Mouse (Mus musculus): ENCODE results near the gene Dffb. TPM values are rescaled to one million over a fixed set of nuclear protein-coding genes. Genes with fewer than 3 reads are reported as not detected.

Dffb gene
- polyA plus RNA-seq, 1 experiment from 2014 or later = 14.8 TPM

DNA sequence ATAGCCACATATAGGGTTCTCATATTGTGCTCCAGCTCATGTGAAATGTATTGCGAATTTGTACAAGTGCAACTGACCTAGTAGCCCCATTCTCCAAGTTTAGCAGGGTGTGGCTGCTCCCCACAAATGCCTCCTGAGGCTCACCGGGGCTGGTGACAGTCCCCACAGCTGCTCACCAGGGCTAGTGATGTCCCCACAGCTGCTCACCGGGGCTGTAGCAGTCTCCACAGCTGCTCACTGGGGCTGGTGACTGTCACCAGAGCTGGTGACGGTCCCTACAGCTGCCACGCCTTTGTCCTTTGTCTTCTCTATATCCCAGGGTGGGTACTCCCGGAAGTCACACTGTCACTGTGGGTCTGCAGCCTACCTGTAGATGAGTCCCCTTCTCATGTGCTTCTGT lies 31.3 kb upstream of the Dffb start:
- H3K9me3 ChIP-seq (replicated peaks) = no peaks in the 10 kb centered on the region
- H3K36me3 ChIP-seq = peaks cover 56% of the 10 kb centered on the region
- WGBS = 95% methylated on average over 6 of the region's 6 CpGs
- DNase-seq (ENCODE audit: low spot score) = no peak
- no peak overlapping the region for H3K4me3 ChIP-seq
- H3K4me1 ChIP-seq = no peaks in the 10 kb centered on the region; the same call in none of the 2 replicates
- no peaks in the 10 kb centered on the region for H3K27me3 ChIP-seq (ENCODE audit: low read depth, poor library complexity, severe bottlenecking)
- H3K27ac ChIP-seq = no peak overlapping the region

DNA sequence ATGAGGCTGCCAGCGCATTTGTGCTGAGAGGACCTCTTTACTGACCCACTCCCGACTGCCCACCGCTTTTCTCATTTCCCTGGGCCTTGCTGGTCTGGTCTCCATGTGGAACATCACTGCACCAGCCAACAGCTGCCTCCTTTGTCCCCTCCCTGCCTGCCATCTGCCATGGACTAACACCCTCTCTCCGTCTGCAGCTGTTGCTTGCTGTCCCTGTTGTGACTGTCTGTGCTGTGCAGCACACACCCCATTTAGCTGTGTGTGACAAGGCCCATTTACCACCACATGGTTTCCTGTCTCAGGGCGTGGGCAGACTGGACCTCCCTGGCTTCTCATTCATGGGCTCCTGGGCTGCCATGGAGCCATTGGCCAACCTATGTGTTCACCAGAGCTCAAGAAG lies 30.6 kb upstream of the Dffb start:
- H3K36me3 ChIP-seq = peaks cover 58% of the 10 kb centered on the region
- H3K4me1 ChIP-seq = no peaks in the 10 kb centered on the region
- WGBS = 92% methylated on average over 5 of the region's 5 CpGs
- no peaks in the 10 kb centered on the region for H3K27me3 ChIP-seq (ENCODE audit: low read depth, poor library complexity, severe bottlenecking)
- no peak overlapping the region for H3K4me3 ChIP-seq
- no peak for DNase-seq (ENCODE audit: low spot score)
- no peaks in the 10 kb centered on the region for H3K9me3 ChIP-seq (replicated peaks)
- H3K27ac ChIP-seq = no peak overlapping the region

DNA sequence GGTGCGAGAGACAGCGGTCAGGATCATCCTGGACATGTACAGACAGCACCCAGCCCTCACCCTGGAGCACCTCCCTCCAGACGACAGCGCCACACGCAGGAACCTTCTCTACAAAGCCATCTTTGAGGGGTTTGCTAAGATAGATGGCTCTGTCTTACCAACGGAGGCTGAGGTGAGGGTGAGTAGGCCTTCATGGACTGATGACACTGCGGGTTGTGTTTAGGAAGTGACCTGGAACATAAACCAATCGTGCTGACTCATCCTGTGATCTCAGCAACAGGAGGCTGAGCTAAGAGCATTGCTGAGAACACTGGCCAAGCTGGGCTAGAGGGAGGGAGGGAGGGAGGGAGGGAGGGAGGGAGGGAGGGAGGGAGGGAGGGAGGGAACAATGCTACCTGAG lies 18.6 kb upstream of the Dffb start:
- no peak overlapping the region for H3K4me3 ChIP-seq
- peaks cover 99% of the 10 kb centered on the region for H3K36me3 ChIP-seq
- no peaks in the 10 kb centered on the region for H3K27me3 ChIP-seq (ENCODE audit: low read depth, poor library complexity, severe bottlenecking)
- no peaks in the 10 kb centered on the region for H3K9me3 ChIP-seq (replicated peaks)
- no peaks in the 10 kb centered on the region for H3K4me1 ChIP-seq
- H3K27ac ChIP-seq = no peak overlapping the region
- DNase-seq (ENCODE audit: low spot score) = no peak
- WGBS = 86% methylated on average over 8 of the region's 8 CpGs

DNA sequence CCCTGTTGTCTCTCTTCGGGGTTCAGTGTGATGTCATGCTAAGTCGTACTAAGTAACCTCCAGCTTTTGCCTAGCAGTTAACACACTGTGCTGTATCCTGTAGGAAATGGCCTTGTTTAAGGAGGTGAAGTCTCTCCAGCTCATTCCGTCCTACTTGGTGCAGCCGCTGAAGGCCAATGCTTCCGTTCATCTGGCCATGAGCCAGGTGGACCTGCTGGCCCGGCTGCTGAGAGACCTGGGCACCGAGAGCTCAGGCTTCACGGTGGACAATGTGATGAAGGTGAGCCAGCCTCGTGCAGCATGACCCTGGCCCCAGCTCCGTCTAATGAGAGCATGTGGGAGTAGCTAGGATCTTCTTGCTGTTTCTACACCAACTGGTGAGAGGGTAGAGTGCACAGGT lies 17.8 kb upstream of the Dffb start:
- 95% methylated on average over 10 of the region's 10 CpGs for WGBS
- H3K4me3 ChIP-seq = no peak overlapping the region
- H3K9me3 ChIP-seq (replicated peaks) = no peaks in the 10 kb centered on the region
- H3K27me3 ChIP-seq (ENCODE audit: low read depth, poor library complexity, severe bottlenecking) = no peaks in the 10 kb centered on the region
- DNase-seq (ENCODE audit: low spot score) = no peak
- peaks cover 99% of the 10 kb centered on the region for H3K36me3 ChIP-seq
- no peak overlapping the region for H3K27ac ChIP-seq
- H3K4me1 ChIP-seq = no peaks in the 10 kb centered on the region

DNA sequence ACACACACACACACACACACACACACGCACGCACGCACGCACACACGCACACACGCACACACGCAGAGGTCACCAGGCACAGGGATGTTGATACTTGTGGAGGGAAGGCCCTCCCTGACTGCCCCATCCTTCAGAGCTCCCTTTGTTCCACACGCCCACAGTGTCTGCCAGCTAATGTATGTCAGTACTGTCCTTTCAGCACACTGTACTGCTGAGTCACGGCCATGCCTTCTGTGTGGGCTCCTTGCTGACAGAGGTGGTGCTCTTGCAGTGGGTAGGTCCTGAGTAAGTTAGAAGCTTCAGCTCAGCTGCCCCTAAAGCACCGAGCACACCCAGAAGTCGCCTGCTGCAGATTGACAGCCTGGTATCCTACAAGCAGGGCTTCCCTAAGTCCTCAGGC lies 5.5 kb upstream of the Dffb start:
- Histone ChIP-seq H3K9me3 (replicated peaks) (no peaks in the 10 kb centered on the region), H3K4me3 (no peak overlapping the region), H3K36me3 (peaks cover 66% of the 10 kb centered on the region), H3K27ac (no peak overlapping the region), H3K27me3 (ENCODE audit: low read depth, poor library complexity, severe bottlenecking) (no peaks in the 10 kb centered on the region), H3K4me1 (peaks cover 14% of the 10 kb centered on the region)
- WGBS = 89% methylated on average over 11 of the region's 11 CpGs
- no peak for DNase-seq (ENCODE audit: low spot score)

DNA sequence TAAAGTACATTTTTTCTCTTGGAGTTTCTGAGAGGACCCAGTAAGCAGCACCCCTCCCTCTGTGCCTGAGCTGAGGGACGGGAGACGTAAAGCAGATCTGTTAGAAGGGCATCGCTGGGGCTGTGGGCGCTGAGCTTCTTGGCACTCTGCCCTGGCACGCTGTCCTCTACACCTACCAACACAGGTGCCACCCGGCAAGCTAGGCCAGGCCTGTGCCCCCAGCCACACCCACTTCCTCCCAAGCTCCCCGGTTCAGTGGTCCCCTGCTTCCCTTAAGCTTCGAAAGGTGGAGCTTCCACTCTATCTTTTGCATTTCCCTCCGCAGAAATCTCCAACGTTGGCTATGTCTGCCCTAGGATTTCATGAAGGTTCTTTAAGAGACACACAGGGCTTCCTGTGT lies 4.3 kb upstream of the Dffb start:
- Histone ChIP-seq H3K36me3 (peaks cover 54% of the 10 kb centered on the region), H3K4me1 (peaks cover 17% of the 10 kb centered on the region), H3K4me3 (no peak overlapping the region), H3K9me3 (replicated peaks) (no peaks in the 10 kb centered on the region), H3K27ac (no peak overlapping the region), H3K27me3 (ENCODE audit: low read depth, poor library complexity, severe bottlenecking) (no peaks in the 10 kb centered on the region)
- 94% methylated on average over 10 of the region's 10 CpGs for WGBS
- DNase-seq (ENCODE audit: low spot score) = no peak

DNA sequence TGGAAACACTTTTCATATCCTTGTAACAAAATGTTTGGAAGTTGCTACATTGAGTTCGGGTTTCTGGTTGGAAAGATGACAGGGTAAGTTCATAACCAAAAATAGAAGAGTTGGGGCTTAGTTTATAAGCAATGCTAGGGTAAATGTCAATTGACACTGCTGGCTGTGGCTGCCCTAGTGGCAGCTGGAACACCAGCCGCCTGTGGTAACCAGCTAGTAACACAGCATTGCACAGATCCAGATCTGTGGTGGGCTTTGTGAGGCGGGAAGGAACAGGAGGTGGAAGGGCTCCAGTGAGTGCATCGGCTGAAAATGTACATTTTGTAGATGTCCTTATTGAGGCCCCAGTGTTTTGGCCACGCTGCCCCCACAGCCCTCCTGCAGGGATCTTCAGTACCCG lies 842 bp upstream of the Dffb start:
- peaks cover 38% of the 10 kb centered on the region for H3K36me3 ChIP-seq
- no peaks in the 10 kb centered on the region for H3K27me3 ChIP-seq (ENCODE audit: low read depth, poor library complexity, severe bottlenecking)
- DNase-seq (ENCODE audit: low spot score) = no peak
- WGBS = 52% methylated on average over 6 of the region's 6 CpGs
- no peaks in the 10 kb centered on the region for H3K9me3 ChIP-seq (replicated peaks)
- peak overlapping the region; percentile 85 for H3K4me3 ChIP-seq
- no peak overlapping the region for H3K27ac ChIP-seq
- H3K4me1 ChIP-seq = peaks cover 27% of the 10 kb centered on the region

DNA sequence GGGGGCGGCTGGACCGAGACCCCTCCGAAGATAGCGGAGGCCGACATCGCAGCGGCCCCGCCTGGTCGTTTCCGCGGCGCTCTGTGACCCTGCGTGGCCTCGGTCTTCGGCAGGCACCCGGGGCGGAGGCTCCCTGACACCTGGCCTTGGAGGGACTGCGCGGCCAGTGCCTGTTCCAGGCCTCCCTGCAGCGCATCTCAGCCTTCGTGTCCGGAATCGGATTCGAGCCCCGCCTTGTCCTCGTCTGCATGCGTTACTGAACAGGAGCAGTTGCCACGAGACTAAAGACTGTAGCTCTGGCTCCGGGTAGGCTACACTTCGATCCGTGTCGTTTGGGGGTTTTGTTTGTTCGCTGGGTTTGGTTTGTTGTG lies 351 bp upstream of the Dffb start:
- peaks cover 38% of the 10 kb centered on the region for H3K36me3 ChIP-seq
- H3K4me1 ChIP-seq = peaks cover 27% of the 10 kb centered on the region
- H3K27ac ChIP-seq = peak overlapping the region; percentile 87
- whole genome bisulfite sequencing = 2% methylated on average over 33 of the region's 33 CpGs
- H3K9me3 ChIP-seq (replicated peaks) = no peaks in the 10 kb centered on the region
- no peaks in the 10 kb centered on the region for H3K27me3 ChIP-seq (ENCODE audit: low read depth, poor library complexity, severe bottlenecking)
- H3K4me3 ChIP-seq = peak overlapping the region; percentile 85
- DNase-seq (ENCODE audit: low spot score) = no peak

DNA sequence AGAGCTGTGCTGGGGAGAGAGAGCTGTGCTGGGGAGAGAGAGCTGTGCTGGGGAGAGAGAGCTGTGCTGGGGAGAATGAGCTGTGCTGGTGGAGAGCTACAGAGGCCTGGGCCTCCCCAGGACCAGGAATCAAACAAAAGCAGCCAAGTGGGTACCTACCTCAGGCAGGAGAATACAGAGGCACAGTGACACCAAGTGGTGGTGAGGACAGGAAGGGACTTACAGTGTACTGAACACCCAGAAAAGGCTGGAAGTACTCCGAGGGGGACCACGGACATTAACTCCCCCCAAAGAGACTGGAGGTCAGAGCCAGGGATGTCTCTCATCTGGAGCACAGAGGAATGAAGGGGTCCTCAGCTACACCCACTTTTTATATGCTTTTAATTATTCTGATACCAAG lies 6.9 kb downstream of the Dffb start:
- Histone ChIP-seq H3K27me3 (ENCODE audit: low read depth, poor library complexity, severe bottlenecking) (no peaks in the 10 kb centered on the region), H3K4me3 (no peak overlapping the region), H3K9me3 (replicated peaks) (no peaks in the 10 kb centered on the region), H3K27ac (no peak overlapping the region), H3K4me1 (no peaks in the 10 kb centered on the region), H3K36me3 (peaks cover 91% of the 10 kb centered on the region)
- 90% methylated on average over 2 of the region's 2 CpGs for WGBS
- DNase-seq (ENCODE audit: low spot score) = no peak

DNA sequence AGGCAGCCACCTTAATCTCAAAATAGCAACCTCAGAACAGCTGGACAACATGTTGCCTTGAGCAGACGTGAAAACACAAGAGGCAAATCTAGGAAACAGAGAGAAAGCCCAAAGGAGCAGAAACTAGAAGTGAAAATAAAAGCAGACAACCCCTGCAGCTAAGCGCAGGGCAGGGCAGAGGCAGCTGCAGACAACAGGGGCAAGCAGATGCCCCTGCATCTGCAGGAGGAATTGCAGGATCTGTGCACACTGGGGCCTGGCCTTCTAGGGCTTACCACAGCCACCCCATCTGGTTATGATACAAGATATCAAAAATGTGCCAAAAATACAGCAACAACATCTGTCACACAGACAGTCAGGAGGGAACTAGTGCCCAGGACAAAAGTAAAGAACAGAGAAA lies 7.4 kb downstream of the Dffb start:
- no peaks in the 10 kb centered on the region for H3K9me3 ChIP-seq (replicated peaks)
- H3K27me3 ChIP-seq (ENCODE audit: low read depth, poor library complexity, severe bottlenecking) = no peaks in the 10 kb centered on the region
- DNase-seq (ENCODE audit: low spot score) = no peak
- 94% methylated on average over 2 of the region's 2 CpGs for WGBS
- H3K4me3 ChIP-seq = no peak overlapping the region
- no peak overlapping the region for H3K27ac ChIP-seq
- peaks cover 94% of the 10 kb centered on the region for H3K36me3 ChIP-seq
- no peaks in the 10 kb centered on the region for H3K4me1 ChIP-seq

DNA sequence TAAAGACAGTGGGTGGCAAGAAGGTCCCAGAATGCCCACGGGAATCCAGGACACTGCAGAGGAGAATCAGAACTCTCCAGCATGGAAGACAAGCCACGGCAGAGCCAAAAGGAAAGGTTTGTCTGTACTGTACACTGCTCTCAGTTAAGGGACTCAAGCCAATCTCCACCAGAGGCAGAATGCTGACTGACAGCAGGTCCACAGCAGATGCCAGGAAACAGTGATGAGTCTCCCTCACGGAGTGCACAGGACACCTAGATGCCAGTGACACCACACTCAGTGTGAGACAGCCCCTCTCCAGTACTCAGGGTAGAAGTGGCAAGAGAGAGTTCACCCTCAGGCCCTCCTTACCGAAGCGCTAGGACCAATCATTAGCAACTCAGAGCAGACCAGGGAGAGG lies 8.3 kb downstream of the Dffb start:
- Histone ChIP-seq H3K27me3 (ENCODE audit: low read depth, poor library complexity, severe bottlenecking) (no peaks in the 10 kb centered on the region), H3K27ac (no peak overlapping the region), H3K4me1 (no peaks in the 10 kb centered on the region), H3K36me3 (peaks cover 97% of the 10 kb centered on the region), H3K4me3 (no peak overlapping the region), H3K9me3 (replicated peaks) (no peaks in the 10 kb centered on the region)
- WGBS = 87% methylated on average over 5 of the region's 5 CpGs
- DNase-seq (ENCODE audit: low spot score) = no peak

DNA sequence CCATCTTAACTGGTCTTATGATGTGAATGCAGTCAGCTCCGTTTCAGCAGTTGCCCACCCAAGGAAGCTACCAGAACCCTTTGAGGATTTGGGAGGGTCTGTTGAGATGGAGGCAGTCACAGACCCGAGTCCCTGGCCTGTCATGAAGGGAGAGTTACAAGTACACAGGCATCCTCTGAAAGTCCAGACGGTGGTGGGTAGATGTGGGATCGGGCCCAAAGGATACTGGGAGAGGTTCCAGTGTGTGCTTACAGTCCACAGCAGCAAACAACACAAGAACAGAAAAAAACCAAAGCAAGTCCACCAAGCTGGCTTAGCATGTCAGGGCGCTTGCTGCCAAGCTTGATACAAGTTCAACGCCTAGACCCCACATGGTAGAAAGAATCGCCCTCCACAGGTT lies 12.3 kb downstream of the Dffb start:
- Histone ChIP-seq H3K36me3 (peaks cover 82% of the 10 kb centered on the region), H3K4me3 (no peak overlapping the region), H3K9me3 (replicated peaks) (no peaks in the 10 kb centered on the region), H3K27ac (no peak overlapping the region), H3K4me1 (peaks cover 11% of the 10 kb centered on the region), H3K27me3 (ENCODE audit: low read depth, poor library complexity, severe bottlenecking) (no peaks in the 10 kb centered on the region)
- 87% methylated on average over 7 of the region's 7 CpGs for WGBS
- DNase-seq (ENCODE audit: low spot score) = no peak

DNA sequence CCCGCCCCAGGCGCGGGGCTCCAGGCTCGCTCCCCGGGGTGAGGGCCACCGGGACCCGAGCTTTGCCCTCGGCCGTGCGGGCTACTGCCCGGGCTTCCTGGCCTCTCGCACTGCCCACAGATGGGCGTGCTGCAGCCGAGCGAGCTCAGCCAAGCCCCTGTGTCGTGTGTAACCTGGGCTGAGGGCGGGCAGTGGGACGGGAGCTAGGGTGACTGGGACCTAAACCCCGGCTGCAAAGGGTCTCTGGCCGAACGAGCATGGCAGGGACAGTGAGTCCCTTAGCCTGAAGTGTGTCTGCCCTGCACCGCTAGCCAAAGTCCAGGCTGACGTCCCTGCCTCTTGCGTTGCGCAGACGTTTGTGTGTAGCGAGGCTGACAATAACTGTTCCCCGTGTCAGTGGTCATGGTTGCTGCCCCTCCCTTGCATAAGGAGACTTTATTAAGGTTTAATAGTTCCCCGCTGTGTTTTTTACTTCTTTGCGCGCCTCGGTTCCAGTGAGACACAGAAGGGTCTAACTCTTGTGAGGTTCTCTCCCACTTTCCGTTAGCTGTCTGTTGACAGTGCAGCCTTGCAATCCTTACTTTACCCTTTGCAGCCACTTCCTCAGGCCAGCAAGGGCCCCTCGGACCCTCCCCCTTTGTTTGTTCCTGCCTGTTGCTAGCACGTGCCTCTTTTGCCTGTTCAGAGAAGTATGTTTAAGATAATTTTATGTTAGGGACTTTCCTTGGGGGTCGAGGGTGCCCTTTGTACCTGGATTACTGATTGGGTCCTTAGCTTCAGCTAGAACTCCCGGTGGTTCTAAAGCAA lies 17.3 kb downstream of the Dffb start:
- DNase-seq (ENCODE audit: low spot score) = no peak
- WGBS = under 1% methylated on average over 24 of the region's 37 CpGs
- no peaks in the 10 kb centered on the region for H3K27me3 ChIP-seq (ENCODE audit: low read depth, poor library complexity, severe bottlenecking)

More for the DNA sequence above, 17.3 kb downstream of the Dffb start:
- Histone ChIP-seq H3K27ac (peak overlapping the region; percentile 95), H3K4me1 (peaks cover 15% of the 10 kb centered on the region), H3K4me3 (peak overlapping the region; percentile 88), H3K36me3 (peaks cover 33% of the 10 kb centered on the region), H3K9me3 (replicated peaks) (no peaks in the 10 kb centered on the region)
